Mouse (Mus musculus) stomach, embryonic 15.5 days (tissue): ENCODE results near the gene Antxr1. TPM values are rescaled to one million over a fixed set of nuclear protein-coding genes. Genes with fewer than 3 reads are reported as not detected.

Source experiments
- ATAC-seq: fragments of 200-750 bp; cut with Nextera tagmentation; 2 replicates; pipeline ENCODE4 v1.8.0; 2017; ENCODE audit warnings: low read depth, moderate number of reproducible peaks, moderate TSS enrichment; ENCODE audit not compliant: insufficient read depth, low FRiP score
- H3K27ac ChIP-seq: fragments of 300-500 bp; sonication (generic); 2 replicates; pipeline ENCODE4 v1.5.1; 2015; ENCODE audit warnings: mild to moderate bottlenecking, inconsistent platforms
- H3K27me3 ChIP-seq: fragments of 300-500 bp; sonication (generic); replicated peaks from 2 replicates; pipeline ENCODE4 v1.6.1; 2015; ENCODE audit warnings: inconsistent platforms
- H3K36me3 ChIP-seq: fragments of 300-500 bp; sonication (generic); 2 replicates; pipeline ENCODE4 v1.6.1; 2015; ENCODE audit warnings: inconsistent platforms
- H3K4me1 ChIP-seq: fragments of 300-500 bp; sonication (generic); 2 replicates; pipeline ENCODE4 v1.6.1; 2015; ENCODE audit warnings: inconsistent platforms
- H3K4me2 ChIP-seq: fragments of 300-500 bp; sonication (generic); 2 replicates; pipeline ENCODE4 v1.6.1; 2015; ENCODE audit warnings: mild to moderate bottlenecking, inconsistent platforms
- H3K4me3 ChIP-seq: fragments of 300-500 bp; sonication (generic); replicated peaks from 2 replicates; pipeline ENCODE4 v1.5.1; 2015; ENCODE audit warnings: inconsistent platforms
- H3K9ac ChIP-seq: fragments of 300-500 bp; sonication (generic); 2 replicates; pipeline ENCODE4 v1.6.1; 2015; ENCODE audit warnings: inconsistent platforms
- H3K9me3 ChIP-seq: fragments of 300-500 bp; sonication (generic); 2 replicates; pipeline ENCODE4 v1.6.1; 2016; ENCODE audit warnings: inconsistent platforms
- WGBS: fragments of 180-500 bp; shearing (Covaris S2); methylation state at CpG from one replicate; pipeline ENCODE4 v1.1.7; 2015; 5-methylcytosine and 5-hydroxymethylcytosine counted together
- polyA plus RNA-seq: library from polyadenylated mRNA; unstranded; fragments of >200 nt; fragmentation: Nextera tagmentation; extraction: Ambion mirVana; gene quantifications from 2 replicates; pipeline ENCODE4 v1.2.1, GENCODE M21; 2015

The Antxr1 gene
- polyA plus RNA-seq, 1 experiment from 2014 or later: 8.0 TPM

DNA sequence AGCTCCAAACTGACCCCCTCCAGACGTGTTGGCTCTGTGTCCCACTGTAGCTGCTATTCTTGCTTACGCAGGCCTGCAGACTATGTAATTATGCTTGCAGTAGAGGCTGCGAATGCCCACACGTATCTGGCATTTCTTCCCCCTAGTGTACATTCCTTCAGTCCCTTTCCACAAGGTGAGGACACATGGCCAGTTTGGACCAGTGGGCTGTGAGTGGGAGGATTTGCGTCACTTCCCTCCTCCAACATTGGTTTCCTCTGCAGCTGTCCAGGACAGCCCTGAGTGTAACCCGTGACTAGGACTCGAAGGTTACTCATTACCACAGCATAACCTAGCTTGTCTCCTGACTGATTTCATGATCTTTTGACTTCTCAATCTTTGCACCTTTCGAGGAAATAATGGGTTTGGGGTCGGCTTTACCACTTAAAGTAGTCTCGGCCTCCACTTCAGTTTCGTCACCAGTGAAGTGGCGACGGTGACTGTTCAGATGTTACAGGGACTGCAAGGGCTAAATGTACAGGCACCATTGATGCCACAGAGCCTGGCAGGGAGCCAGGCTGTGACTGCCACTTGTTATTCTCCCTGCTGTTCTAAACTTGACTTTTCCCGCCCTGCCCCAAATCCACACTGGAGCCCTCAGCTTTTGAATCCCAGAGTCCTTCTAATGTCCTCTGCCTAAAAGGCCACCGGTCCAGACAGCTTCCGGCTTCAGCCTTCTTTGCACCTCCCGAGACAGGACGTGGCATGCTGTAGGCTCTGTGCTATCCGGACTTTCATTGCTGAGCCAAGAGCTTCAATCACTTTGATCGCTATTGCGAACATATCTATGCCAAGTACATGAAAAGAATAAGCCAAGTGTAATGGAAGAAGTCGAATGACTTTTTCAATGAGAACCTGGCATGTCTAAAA is 7.1 kb downstream of the Antxr1 start:
- 77% methylated on average over 22 of the region's 22 CpGs for WGBS
- no peak overlapping the region for H3K27ac ChIP-seq
- no peak for ATAC-seq

DNA sequence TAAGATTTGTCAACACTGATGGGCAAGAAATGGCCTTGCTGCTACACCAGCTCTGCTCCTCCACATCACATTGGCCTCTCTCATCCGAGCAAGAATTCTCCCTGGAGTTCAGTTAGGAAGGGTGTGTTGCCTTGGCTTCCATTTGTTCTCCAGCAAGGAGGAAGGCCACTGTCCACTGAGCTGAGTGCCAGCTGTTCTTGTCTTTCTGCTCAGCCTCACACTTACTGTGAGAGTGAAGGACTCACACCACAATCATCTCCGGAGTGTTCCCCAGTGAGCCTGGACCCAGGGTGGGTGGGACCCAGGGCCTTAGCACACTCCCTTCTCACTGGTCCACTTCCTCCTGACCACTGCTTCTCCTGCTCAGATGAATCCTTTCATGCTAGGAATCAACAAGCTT is 8.7 kb downstream of the Antxr1 start:
- H3K4me1 ChIP-seq: peaks cover 10% of the 10 kb centered on the region
- H3K4me2 ChIP-seq: no peak overlapping the region
- ATAC-seq: no peak
- H3K27me3 ChIP-seq: no peaks in the 10 kb centered on the region
- H3K9me3 ChIP-seq: no peaks in the 10 kb centered on the region
- no peak overlapping the region for H3K9ac ChIP-seq
- 78% methylated on average over 2 of the region's 2 CpGs for WGBS
- no peak overlapping the region for H3K4me3 ChIP-seq
- no peaks in the 10 kb centered on the region for H3K36me3 ChIP-seq
- H3K27ac ChIP-seq: no peak overlapping the region

More for the DNA sequence above, 7.1 kb downstream of the Antxr1 start:
- Histone ChIP-seq H3K4me3 (no peak overlapping the region), H3K27me3 (no peaks in the 10 kb centered on the region), H3K4me2 (no peak overlapping the region), H3K9me3 (no peaks in the 10 kb centered on the region), H3K9ac (no peak overlapping the region), H3K36me3 (no peaks in the 10 kb centered on the region), H3K4me1 (peaks cover 10% of the 10 kb centered on the region)

DNA sequence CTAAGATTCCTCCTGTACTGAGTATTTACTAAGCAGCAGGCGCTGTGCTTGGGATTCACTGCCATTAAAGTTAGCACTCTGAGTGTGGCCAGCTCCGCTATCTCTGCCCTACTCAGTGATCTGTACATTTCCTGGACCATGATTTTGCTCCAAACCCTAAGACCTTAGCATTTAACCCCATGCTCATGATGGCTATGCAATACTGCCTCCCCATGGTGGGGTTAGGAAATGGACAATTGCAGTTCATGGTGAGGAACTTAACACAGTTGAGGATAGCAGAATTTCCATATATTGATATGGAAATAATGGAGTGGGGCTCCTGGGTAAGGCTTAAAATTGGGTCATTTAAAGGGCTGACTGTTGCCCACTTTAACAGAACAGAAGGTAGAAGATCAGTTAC is 12.2 kb downstream of the Antxr1 start:
- H3K4me1 ChIP-seq: peaks cover 4% of the 10 kb centered on the region; the same call in 1 of the 2 replicates
- ATAC-seq: no peak
- no peaks in the 10 kb centered on the region for H3K27me3 ChIP-seq
- H3K27ac ChIP-seq: no peak overlapping the region
- H3K36me3 ChIP-seq: no peaks in the 10 kb centered on the region
- WGBS: 79% methylated on average over 2 of the region's 2 CpGs
- H3K4me3 ChIP-seq: no peak overlapping the region
- H3K4me2 ChIP-seq: no peak overlapping the region
- no peak overlapping the region for H3K9ac ChIP-seq
- H3K9me3 ChIP-seq: no peaks in the 10 kb centered on the region

DNA sequence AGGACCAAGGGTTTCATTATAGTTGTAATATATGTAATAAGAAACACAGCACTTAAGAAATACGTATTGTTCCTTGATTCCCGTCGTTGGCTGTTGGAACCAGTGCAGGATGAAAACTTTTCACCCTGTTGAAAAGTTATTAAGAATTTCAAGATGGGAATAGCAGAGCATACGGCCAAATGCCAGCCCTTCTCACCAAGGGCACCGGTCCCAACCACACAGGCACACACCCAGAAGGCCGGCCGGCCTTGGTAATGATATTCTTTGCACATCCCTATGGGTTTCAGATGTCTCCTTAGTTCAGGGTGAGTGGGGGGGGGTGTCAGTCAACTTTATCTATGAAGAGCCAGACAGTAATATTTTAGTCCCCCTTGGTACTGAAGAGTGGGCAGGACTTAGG is 17.0 kb downstream of the Antxr1 start:
- ATAC-seq: no peak

DNA sequence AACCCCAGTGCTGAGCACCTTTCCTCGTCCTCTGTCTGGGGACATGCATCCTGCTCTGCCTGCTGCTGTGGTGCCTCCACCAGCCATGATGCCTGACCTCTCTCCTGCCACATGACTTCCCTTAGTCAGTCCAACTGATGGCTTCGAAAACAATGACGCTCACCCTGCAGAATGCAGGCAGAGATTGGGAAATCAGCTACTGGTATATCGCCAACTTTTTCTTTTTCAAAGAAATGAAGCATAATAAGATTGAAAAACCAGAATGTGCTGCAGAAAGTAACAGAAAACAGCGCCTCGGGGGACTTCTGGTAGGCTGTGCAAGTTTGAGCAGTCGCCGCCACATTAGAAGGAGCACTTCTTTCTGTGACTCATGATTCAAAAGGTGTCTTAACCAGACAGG is 18.7 kb downstream of the Antxr1 start:
- Histone ChIP-seq H3K4me3 (no peak overlapping the region), H3K27ac (no peak overlapping the region), H3K4me2 (no peak overlapping the region), H3K4me1 (no peaks in the 10 kb centered on the region), H3K9me3 (no peaks in the 10 kb centered on the region), H3K27me3 (no peaks in the 10 kb centered on the region), H3K36me3 (no peaks in the 10 kb centered on the region), H3K9ac (no peak overlapping the region)
- ATAC-seq: no peak
- WGBS: 75% methylated on average over 8 of the region's 8 CpGs

More for the DNA sequence above, 17.0 kb downstream of the Antxr1 start:
- WGBS: 93% methylated on average over 7 of the region's 7 CpGs
- Histone ChIP-seq H3K27me3 (no peaks in the 10 kb centered on the region), H3K9ac (no peak overlapping the region), H3K4me3 (no peak overlapping the region), H3K9me3 (no peaks in the 10 kb centered on the region), H3K4me2 (no peak overlapping the region), H3K27ac (no peak overlapping the region), H3K4me1 (no peaks in the 10 kb centered on the region; the same call in 1 of the 2 replicates), H3K36me3 (no peaks in the 10 kb centered on the region)

DNA sequence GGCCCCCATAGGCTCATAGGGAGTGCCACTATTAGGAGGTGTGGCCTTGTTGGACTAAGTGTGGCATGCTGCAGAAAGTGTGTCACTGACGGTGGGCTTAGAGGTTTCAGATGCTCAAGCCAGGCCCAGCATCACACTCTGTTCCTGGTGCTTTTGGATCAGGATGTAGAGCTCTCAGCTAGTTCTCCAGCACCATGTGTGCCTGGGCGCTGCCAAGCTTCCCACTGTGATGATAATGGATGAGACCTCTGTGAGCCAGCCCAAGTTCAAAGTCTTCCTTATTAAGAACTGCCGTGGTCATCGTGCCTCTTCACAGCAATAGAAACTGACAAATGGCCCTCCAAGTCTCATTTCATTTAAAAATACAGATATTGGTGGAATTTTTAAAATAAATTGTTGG is 22.9 kb downstream of the Antxr1 start:
- Histone ChIP-seq H3K27me3 (no peaks in the 10 kb centered on the region), H3K4me2 (no peak overlapping the region), H3K27ac (no peak overlapping the region), H3K9ac (no peak overlapping the region), H3K4me3 (no peak overlapping the region), H3K36me3 (0 out of 2 replicates have a peak, but pooled peaks cover 6% of the 10 kb centered on the region), H3K9me3 (no peaks in the 10 kb centered on the region), H3K4me1 (no peaks in the 10 kb centered on the region)
- no peak for ATAC-seq
- 65% methylated on average over 4 of the region's 4 CpGs for WGBS

DNA sequence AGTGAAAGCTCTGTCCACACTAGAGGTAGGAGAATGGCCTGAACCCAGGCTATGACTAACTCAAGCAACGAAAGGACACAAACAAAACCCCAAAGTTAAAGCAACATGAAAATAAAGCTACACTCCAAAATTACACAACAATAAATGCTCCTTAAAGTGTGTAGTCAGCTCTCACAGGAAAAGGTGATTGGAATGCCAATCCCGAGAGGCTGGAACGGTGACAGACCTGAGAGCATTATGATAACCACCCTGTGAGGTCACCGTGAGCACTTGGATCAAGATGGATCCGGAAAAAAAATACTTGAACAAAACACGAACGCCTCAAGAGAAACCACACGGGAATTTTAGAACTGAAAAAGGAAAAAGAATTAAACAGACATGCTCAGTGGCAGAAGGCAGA is 31.1 kb downstream of the Antxr1 start:
- H3K27ac ChIP-seq: no peak overlapping the region
- H3K4me2 ChIP-seq: no peak overlapping the region
- no peak for ATAC-seq
- H3K9me3 ChIP-seq: no peaks in the 10 kb centered on the region
- H3K27me3 ChIP-seq: no peaks in the 10 kb centered on the region
- H3K9ac ChIP-seq: no peak overlapping the region
- 87% methylated on average over 8 of the region's 8 CpGs for WGBS
- 0 out of 2 replicates have a peak, but pooled peaks cover 3% of the 10 kb centered on the region for H3K36me3 ChIP-seq
- H3K4me3 ChIP-seq: no peak overlapping the region
- H3K4me1 ChIP-seq: no peaks in the 10 kb centered on the region

DNA sequence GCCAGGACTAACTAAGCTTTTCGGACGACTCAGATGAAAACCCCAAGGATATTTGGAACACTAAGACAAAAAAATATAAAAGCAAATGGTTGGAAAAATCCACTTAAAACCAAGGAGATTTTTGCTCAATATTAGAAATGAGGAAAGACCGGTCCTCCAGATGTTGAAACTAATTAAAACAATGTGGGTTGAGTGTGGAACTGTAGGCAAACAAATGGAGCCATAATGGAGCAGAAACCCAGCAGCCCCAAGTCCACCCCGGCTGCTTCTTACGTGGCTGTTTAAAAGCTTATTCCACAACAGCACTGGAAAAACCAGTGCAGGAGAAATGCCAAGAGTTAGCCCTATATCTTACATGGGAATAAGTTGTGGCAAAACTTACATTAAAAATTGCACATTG is 32.9 kb downstream of the Antxr1 start:
- Histone ChIP-seq H3K4me3 (no peak overlapping the region), H3K4me2 (no peak overlapping the region), H3K9ac (no peak overlapping the region), H3K27me3 (no peaks in the 10 kb centered on the region), H3K36me3 (no peaks in the 10 kb centered on the region), H3K27ac (no peak overlapping the region), H3K4me1 (no peaks in the 10 kb centered on the region), H3K9me3 (no peaks in the 10 kb centered on the region)
- ATAC-seq: no peak
- WGBS: 66% methylated on average over 5 of the region's 5 CpGs

DNA sequence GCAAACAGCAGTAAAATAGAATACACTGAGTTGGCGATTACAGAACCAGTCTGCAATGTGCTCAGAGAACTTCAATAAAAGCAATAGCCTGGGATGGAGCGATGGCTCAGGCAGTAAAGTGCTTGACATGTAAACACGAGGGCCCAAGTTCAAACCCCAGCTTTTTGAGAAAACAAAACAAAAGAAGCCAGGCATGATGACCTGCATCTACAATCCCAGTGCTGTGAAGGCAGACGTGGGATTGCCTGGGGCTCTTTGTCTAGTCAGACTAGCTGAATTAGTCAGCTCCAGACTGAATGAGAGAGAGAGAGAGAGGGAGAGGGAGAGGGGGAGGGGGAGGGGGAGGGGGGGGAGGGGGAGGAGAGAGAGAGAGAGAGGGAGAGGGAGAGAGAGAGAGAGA is 33.6 kb downstream of the Antxr1 start:
- 45% methylated on average over 4 of the region's 4 CpGs for WGBS

DNA sequence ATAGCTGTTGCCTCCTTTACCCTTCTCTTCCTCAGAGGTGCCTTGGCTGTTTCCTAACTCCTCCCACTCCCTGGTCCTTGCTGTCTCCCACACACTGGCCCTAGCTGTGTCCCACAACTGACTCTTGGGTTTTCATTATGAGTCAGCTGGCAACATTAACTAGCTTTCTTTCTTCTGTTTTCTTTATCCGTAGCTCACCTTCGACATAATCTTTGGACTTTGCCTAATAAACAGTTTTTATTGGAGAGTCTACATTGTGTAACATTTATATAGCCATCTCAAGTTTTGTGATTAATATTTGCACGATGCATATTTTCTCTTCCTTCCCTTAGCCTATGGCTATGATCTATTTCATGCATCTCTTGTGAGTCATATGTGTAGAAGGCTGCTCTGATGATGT is 40.7 kb downstream of the Antxr1 start:
- ATAC-seq: no peak
- Histone ChIP-seq H3K36me3 (no peaks in the 10 kb centered on the region), H3K4me1 (no peaks in the 10 kb centered on the region), H3K9me3 (no peaks in the 10 kb centered on the region), H3K27ac (no peak overlapping the region), H3K9ac (no peak overlapping the region), H3K4me3 (no peak overlapping the region), H3K27me3 (no peaks in the 10 kb centered on the region), H3K4me2 (no peak overlapping the region)
- 79% methylated on average over 3 of the region's 3 CpGs for WGBS

More for the DNA sequence above, 33.6 kb downstream of the Antxr1 start:
- no peak overlapping the region for H3K9ac ChIP-seq
- H3K4me2 ChIP-seq: no peak overlapping the region
- no peaks in the 10 kb centered on the region for H3K4me1 ChIP-seq
- no peak overlapping the region for H3K4me3 ChIP-seq
- H3K27ac ChIP-seq: no peak overlapping the region
- no peak for ATAC-seq
- no peaks in the 10 kb centered on the region for H3K9me3 ChIP-seq
- no peaks in the 10 kb centered on the region for H3K36me3 ChIP-seq
- no peaks in the 10 kb centered on the region for H3K27me3 ChIP-seq

DNA sequence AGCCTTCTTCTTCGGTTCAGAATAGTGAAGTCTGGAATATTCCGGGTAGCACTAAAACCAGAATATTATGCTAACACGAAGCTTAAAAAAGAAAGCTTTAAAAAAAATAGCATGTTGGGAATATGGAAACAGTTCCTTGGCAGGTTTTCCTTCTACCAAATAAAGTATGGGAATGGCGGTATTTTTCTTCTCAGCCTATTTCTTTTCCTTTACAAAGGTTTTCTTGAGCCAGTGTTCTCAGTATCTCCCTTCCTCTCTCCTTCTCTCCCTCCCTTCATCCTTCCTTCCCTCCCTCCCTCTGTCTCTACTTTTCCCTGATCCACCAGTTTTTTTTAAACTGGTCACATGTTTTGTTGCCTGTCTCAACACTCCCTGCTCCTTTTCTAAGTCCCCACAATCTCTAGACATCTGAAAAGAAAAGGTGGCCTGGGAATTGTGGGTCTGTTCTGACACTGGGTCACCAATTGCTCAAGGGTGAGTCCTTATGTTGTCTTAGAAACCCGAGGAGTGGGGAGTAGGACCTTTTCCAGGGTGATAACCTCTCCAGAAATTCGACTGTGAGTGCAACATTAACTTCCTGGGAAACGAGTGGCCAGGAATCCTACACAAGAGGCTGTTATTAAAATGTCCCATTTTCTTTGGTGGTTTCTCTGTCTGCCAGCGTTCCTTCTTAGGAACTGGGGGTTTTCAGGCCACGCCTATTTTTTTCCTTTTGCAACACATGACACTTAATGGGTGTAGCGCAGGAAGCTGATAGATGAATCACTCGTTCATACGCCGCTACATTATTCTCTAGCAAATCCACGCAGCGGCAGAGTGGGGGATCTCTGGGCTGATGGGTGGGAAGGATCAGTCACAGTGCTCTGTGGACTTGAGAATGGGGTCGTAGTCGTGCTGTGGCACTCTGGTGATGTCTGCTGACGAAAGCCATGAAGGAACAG is 42.4 kb downstream of the Antxr1 start:
- 76% methylated on average over 18 of the region's 18 CpGs for WGBS
- Histone ChIP-seq H3K9ac (no peak overlapping the region), H3K27ac (no peak overlapping the region), H3K4me2 (no peak overlapping the region), H3K36me3 (no peaks in the 10 kb centered on the region), H3K9me3 (no peaks in the 10 kb centered on the region), H3K27me3 (no peaks in the 10 kb centered on the region), H3K4me3 (no peak overlapping the region), H3K4me1 (no peaks in the 10 kb centered on the region)
- no peak for ATAC-seq

DNA sequence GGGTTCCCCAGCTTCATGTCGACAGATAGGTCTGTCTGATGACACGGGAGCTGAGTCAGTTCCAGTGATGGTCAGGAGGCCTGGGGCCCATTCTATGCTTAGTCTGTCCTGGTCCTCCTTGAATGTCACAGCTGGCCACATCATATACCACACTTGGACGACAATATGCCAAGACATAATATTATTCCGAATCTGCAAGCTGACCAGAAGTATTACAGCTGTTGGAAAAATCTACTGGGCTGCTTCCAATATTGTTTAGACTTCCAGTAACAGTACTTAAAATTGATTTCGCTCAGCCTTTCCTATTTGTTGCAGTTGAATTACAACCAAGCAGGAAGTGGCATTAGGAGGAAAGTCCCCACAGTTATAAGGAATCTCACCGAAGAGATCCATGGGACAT is 48.4 kb downstream of the Antxr1 start:
- no peak overlapping the region for H3K4me3 ChIP-seq
- no peaks in the 10 kb centered on the region for H3K9me3 ChIP-seq
- no peak for ATAC-seq
- H3K27me3 ChIP-seq: no peaks in the 10 kb centered on the region
- no peaks in the 10 kb centered on the region for H3K36me3 ChIP-seq
- 61% methylated on average over 6 of the region's 6 CpGs for WGBS
- H3K4me1 ChIP-seq: peaks cover 11% of the 10 kb centered on the region
- no peak overlapping the region for H3K27ac ChIP-seq
- no peak overlapping the region for H3K9ac ChIP-seq
- H3K4me2 ChIP-seq: no peak overlapping the region
